16 mouse cellular contexts compared by ENCODE assay signal in genomic region chr7:145027061-145027460, GRCm38 (mm10).
A peak's percentile ranks its signal among the peaks of the same experiment; 100 is the strongest.
DNase-seq lines count a peak whose midpoint lies in the region.
"Had no signal": no experiment of that assay in that cellular context is flagged by ENCODE, and none has a peak within 500 bp of the region (broad histone marks: within the 10 kb centered on the region; RNA-seq: fewer than 3 reads in every experiment).

No protein-coding gene starts in this region.

- DNase-seq in frontal cortex, postnatal 36 days (ENCODE audit: low spot score in 2 of 2) = peak; percentile 9 to 19
- DNase-seq in frontal cortex, adult 2 months (ENCODE audit: extremely low spot score in 1 of 2, low spot score in 1 of 2) = no peak
- DNase-seq in left cerebral cortex, postnatal 4 days = peak; percentile 61
- DNase-seq in left cerebral cortex, adult 11 months (ENCODE audit: low spot score) = no peak
- DNase-seq in right cerebral cortex, adult 18-20 months = peak; percentile 17
- no peak for DNase-seq in right cerebral cortex, postnatal 10 days (ENCODE audit: low spot score in 2 of 2)
- no peak for DNase-seq in adrenal gland, postnatal 25 days
- DNase-seq: cerebellum, adult 9-11 months; heart, postnatal 14 days; kidney, adult 8-10 months; kidney, postnatal 10 days; liver, embryonic 13.5 days; lung, adult 2 months; retina, postnatal 1 day; right cerebral cortex, postnatal 4 days; thymus, postnatal 25 days had no signal

- intact Hi-C loops in left cerebral cortex, postnatal 4 days (cut with DNase I) = no loop called here

Comparison
In these comparisons a context has a peak if more than half of its experiments do, and no peak if none do; other contexts are left out.
1. DNase-seq: peak in frontal cortex, postnatal 36 days (2 of 2), left cerebral cortex, postnatal 4 days (single experiment) and right cerebral cortex, adult 18-20 months (single experiment); none in frontal cortex, adult 2 months (0 of 2), left cerebral cortex, adult 11 months (single experiment), right cerebral cortex, postnatal 10 days (0 of 2) and adrenal gland, postnatal 25 days (single experiment).